Mouse (Mus musculus) heart, adult 2 months (tissue): ENCODE data around the gene Hdlbp. TPM values are rescaled to one million over a fixed set of nuclear protein-coding genes. Genes with fewer than 3 reads are reported as not detected.
A peak's percentile ranks its signal among the peaks of the same experiment; 100 is the strongest.

ENCODE experiments used
- DNase-seq, 2 experiments: peaks; one replicate each; pipeline ENCODE4 v3.0.0; 2021
- H3K27ac ChIP-seq: fragments of 200-600 bp; 2 replicates; pipeline ENCODE4 v1.8.1; 2022
- H3K27me3 ChIP-seq: fragments of 200-500 bp; 2 replicates; pipeline ENCODE4 v1.6.1; 2012; ENCODE audit warnings: mild to moderate bottlenecking, low read length, inconsistent platforms, mixed read lengths; ENCODE audit not compliant: control insufficient read depth, insufficient read depth
- H3K36me3 ChIP-seq: fragments of 200-500 bp; 2 replicates; pipeline ENCODE4 v1.6.1; 2012; ENCODE audit warnings: low read length, inconsistent platforms; ENCODE audit not compliant: control insufficient read depth, insufficient read depth
- H3K4me1 ChIP-seq: fragments of 200-500 bp; 2 replicates; pipeline ENCODE4 v1.6.1; 2011; ENCODE audit warnings: low read length; ENCODE audit not compliant: control insufficient read depth, insufficient read depth
- H3K4me3 ChIP-seq: fragments of 200-600 bp; 2 replicates; pipeline ENCODE4 v1.8.1; 2022
- H3K79me2 ChIP-seq: fragments of 200-500 bp; replicated peaks from 2 replicates; pipeline ENCODE4 v1.6.1; 2012; ENCODE audit warnings: mild to moderate bottlenecking, inconsistent platforms, low read length, moderate library complexity, mixed read lengths; ENCODE audit not compliant: control insufficient read depth, insufficient read depth
- H3K9ac ChIP-seq: fragments of 200-500 bp; 2 replicates; pipeline ENCODE4 v1.6.1; 2012; ENCODE audit warnings: low read depth, mild to moderate bottlenecking, control low read depth, inconsistent platforms, low read length, mixed read lengths
- CTCF ChIP-seq: fragments of 200-600 bp; IDR thresholded peaks from 2 replicates; pipeline ENCODE4 v1.8.1; 2022; ENCODE audit warnings: antibody characterized with exemption, mild to moderate bottlenecking, moderate library complexity
- EP300 ChIP-seq: fragments of 200-500 bp; IDR thresholded peaks from 2 replicates; pipeline ENCODE4 v1.6.1; 2011; ENCODE audit warnings: low read depth, low read length, control low read depth; ENCODE audit not compliant: insufficient read depth
- POLR2A ChIP-seq: fragments of 200-500 bp; IDR thresholded peaks from 2 replicates; pipeline ENCODE4 v1.6.1; 2011; ENCODE audit warnings: mild to moderate bottlenecking, low read depth, low read length, control low read depth; ENCODE audit not compliant: insufficient read depth
- WGBS: fragments of 180-500 bp; shearing (Covaris S2); methylation state at CpG from one replicate; pipeline ENCODE4 v1.1.7; 2018; 5-methylcytosine and 5-hydroxymethylcytosine counted together
- intact Hi-C: fragments of 180-260 bp; cut with DNase I; formaldehyde crosslinking; loops from one replicate; pipeline ENCODE4 v1.15.1; 2025
- polyA plus RNA-seq: library from polyadenylated mRNA; depleted of rRNA; stranded (reverse); fragments of >200 nt; gene quantifications from 2 replicates; pipeline ENCODE4 v1.2.3, GENCODE M21; 2012
- total RNA-seq, 2 experiments: library from RNA; stranded (reverse); gene quantifications; 2 replicates each; pipeline ENCODE4 v1.2.3; 2021

Gene Hdlbp
- total and polyA plus RNA-seq, 3 experiments = 131 to 604 (median 507) TPM

- no peak overlapping the region for H3K27ac ChIP-seq
- 41% methylated on average over 1 of the region's 1 CpGs for WGBS
- H3K4me3 ChIP-seq = no peak overlapping the region
- peaks cover 5% of the 10 kb centered on the region for H3K4me1 ChIP-seq
- TF ChIP-seq EP300 (no peak), POLR2A (no peak), CTCF (no peak)
- no peak overlapping the region for H3K9ac ChIP-seq
- no peak for DNase-seq
- H3K36me3 ChIP-seq = peaks cover 29% of the 10 kb centered on the region
- H3K79me2 ChIP-seq = peaks cover 10% of the 10 kb centered on the region
- intact Hi-C loops = no loop called here
- H3K27me3 ChIP-seq = no peaks in the 10 kb centered on the region
Observed at GRCm38 (mm10) chr1:93439321-93439720, 39.3 kb downstream of the Hdlbp start.

GRCm38 (mm10) chr1:93432087-93432486 is 46.5 kb downstream of the Hdlbp start:
- no peak for DNase-seq
- 75% methylated on average over 6 of the region's 6 CpGs for WGBS
- H3K4me3 ChIP-seq = no peak overlapping the region
- no peak overlapping the region for H3K27ac ChIP-seq
- no peaks in the 10 kb centered on the region for H3K27me3 ChIP-seq
- TF ChIP-seq POLR2A = no peak
- H3K79me2 ChIP-seq = peaks cover 1% of the 10 kb centered on the region; the same call in 1 of the 2 replicates
- peaks cover 8% of the 10 kb centered on the region for H3K36me3 ChIP-seq
- H3K4me1 ChIP-seq = no peaks in the 10 kb centered on the region
- intact Hi-C loops = no loop called here
- H3K9ac ChIP-seq = no peak overlapping the region

DNA sequence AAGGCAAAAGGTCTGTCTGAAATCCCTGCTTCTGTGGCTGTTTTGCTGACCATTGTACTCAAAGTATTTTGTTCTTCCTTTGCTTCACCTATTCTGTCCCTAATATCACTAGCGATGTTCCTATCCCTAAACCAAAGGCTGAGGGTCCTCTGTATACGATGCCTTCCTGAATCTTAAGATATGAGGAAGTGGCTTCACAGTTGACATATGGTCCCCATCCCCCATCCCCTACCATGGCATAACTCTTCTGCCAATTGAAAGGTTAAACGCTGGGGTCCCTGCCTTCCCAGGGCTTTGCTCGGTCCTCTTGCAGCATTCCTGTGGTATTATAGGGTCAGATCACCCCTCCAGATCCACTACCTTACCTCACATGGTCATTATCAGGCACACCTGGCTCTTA is 75.2 kb downstream of the Hdlbp start:
- TF ChIP-seq POLR2A = no peak
- no peak for TF ChIP-seq CTCF
- no peak for TF ChIP-seq EP300
- intact Hi-C loops = no loop called here
- H3K9ac ChIP-seq = no peak overlapping the region

GRCm38 (mm10) chr1:93401191-93402052 is 77.2 kb downstream of the Hdlbp start:
- TF ChIP-seq EP300 (no peak), CTCF (no peak), POLR2A (no peak)
- H3K4me1 ChIP-seq = peaks cover 1% of the 10 kb centered on the region; the same call in 1 of the 2 replicates
- intact Hi-C loops = no loop called here
- 17% methylated on average over 38 of the region's 38 CpGs for WGBS
- H3K9ac ChIP-seq = no peak overlapping the region
- H3K27ac ChIP-seq = no peak overlapping the region
- peak; percentile 26 to 36 for DNase-seq
- H3K36me3 ChIP-seq = no peaks in the 10 kb centered on the region
- H3K4me3 ChIP-seq = no peak overlapping the region
- H3K79me2 ChIP-seq = no peaks in the 10 kb centered on the region
- H3K27me3 ChIP-seq = no peaks in the 10 kb centered on the region

More for the DNA sequence above, 75.2 kb downstream of the Hdlbp start:
- WGBS = 69% methylated on average over 4 of the region's 4 CpGs
- no peak for DNase-seq
- no peaks in the 10 kb centered on the region for H3K79me2 ChIP-seq
- H3K27ac ChIP-seq = no peak overlapping the region
- H3K27me3 ChIP-seq = no peaks in the 10 kb centered on the region
- H3K36me3 ChIP-seq = no peaks in the 10 kb centered on the region
- H3K4me1 ChIP-seq = peaks cover 1% of the 10 kb centered on the region; the same call in 1 of the 2 replicates
- no peak overlapping the region for H3K4me3 ChIP-seq

DNA sequence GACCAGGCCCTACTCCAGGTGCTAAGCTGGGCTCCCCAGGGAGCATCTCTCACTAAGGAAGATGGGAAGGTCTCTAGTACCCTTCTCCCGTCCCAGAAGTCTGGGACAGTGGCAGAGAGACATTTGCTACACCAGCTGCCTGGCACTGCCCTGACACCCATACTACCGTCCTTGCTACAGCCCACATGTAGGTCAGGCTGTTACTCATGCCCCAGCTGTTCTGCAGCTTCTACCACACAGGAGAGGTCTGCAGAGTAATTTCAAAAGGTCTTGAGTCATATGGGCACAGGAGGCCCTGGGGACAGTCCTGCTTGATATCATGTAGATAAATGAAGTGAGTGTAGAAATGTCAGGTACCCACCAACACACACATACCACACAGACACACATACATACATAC is 89.7 kb downstream of the Hdlbp start:
- H3K4me1 ChIP-seq = no peaks in the 10 kb centered on the region
- peaks cover 2% of the 10 kb centered on the region; the same call in 1 of the 2 replicates for H3K27me3 ChIP-seq
- H3K36me3 ChIP-seq = no peaks in the 10 kb centered on the region
- no peak overlapping the region for H3K4me3 ChIP-seq
- no peak overlapping the region for H3K27ac ChIP-seq
- intact Hi-C loops = no loop called here
- WGBS = 71% methylated on average over 2 of the region's 2 CpGs
- H3K79me2 ChIP-seq = no peaks in the 10 kb centered on the region
- DNase-seq = no peak
- no peak overlapping the region for H3K9ac ChIP-seq
- TF ChIP-seq CTCF (no peak), POLR2A (no peak), EP300 (no peak)

- Histone ChIP-seq H3K9ac (no peak overlapping the region), H3K79me2 (no peaks in the 10 kb centered on the region), H3K4me1 (no peaks in the 10 kb centered on the region), H3K4me3 (no peak overlapping the region), H3K27ac (no peak overlapping the region), H3K27me3 (peaks cover 2% of the 10 kb centered on the region; the same call in 1 of the 2 replicates), H3K36me3 (no peaks in the 10 kb centered on the region)
- DNase-seq = no peak
- WGBS = 71% methylated on average over 2 of the region's 2 CpGs
- TF ChIP-seq POLR2A (no peak), EP300 (no peak), CTCF (no peak)
- intact Hi-C loops = no loop called here
Observed at GRCm38 (mm10) chr1:93387198-93387597, 91.4 kb downstream of the Hdlbp start.
